Mouse (Mus musculus): Measurements from ENCODE around the gene Cdca4.

GRCm38 (mm10) chr12:112808212-112808586, 21.0 kb downstream of the Cdca4 start:
- TF ChIP-seq REST (IDR thresholded peaks at IDR 0.05; ENCODE audit: insufficient read depth, insufficient read length) (no peak), MYOD1 (IDR thresholded peaks at IDR 0.05; ENCODE audit: control insufficient read depth in 1 of 3, insufficient read length in 2 of 3, low read depth in 2 of 3) (no peak), POLR2A (IDR thresholded peaks at IDR 0.05; ENCODE audit: insufficient read length, low read depth) (no peak), USF1 (IDR thresholded peaks at IDR 0.05; ENCODE audit: low read depth) (no peak), CEBPB (IDR thresholded peaks at IDR 0.05; ENCODE audit: insufficient read depth, poor library complexity, severe bottlenecking) (no peak), MYOG (IDR thresholded peaks at IDR 0.05; ENCODE audit: control insufficient read depth in 1 of 3, insufficient read depth in 1 of 3, insufficient read length in 2 of 3, low read depth in 2 of 3) (no peak), POLR2AphosphoS2 (IDR thresholded peaks at IDR 0.05; ENCODE audit: insufficient read length, low read depth) (no peak), TCF12 (IDR thresholded peaks at IDR 0.05; ENCODE audit: insufficient read depth, poor library complexity, severe bottlenecking) (no peak), E2F4 (IDR thresholded peaks at IDR 0.05; ENCODE audit: insufficient read depth) (no peak), SRF (IDR thresholded peaks at IDR 0.05; ENCODE audit: control insufficient read depth, insufficient read length, low read depth) (no peak)

All from myocyte (in vitro differentiated cells).